Mouse (Mus musculus): ENCODE data around the gene Syn3.

DNA sequence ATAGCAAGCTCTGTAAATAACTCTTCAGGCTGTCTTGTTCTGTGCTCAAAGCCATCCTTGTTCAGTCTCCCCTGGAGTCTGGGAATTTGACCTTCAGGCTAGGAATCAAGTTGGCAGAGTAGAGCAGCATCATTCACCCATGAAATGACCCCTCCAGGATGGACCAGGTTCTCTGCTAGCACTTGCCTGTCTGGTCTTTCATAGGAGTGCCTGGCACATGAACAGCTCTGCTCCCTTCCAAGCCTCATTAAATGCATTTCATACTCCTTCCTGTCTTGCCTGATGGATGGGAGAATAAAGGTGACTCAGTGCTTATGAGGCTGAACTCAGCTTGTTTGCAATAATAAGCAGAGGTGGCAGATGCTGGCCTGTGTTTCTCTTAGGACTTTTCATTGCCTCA lies 394.7 kb downstream of the Syn3 start:
- TF ChIP-seq CTCF (conservative IDR thresholded peaks at IDR 0.05; ENCODE audit: insufficient read depth, insufficient read length, low read depth, low read length) (no peak), POLR2A (IDR thresholded peaks at IDR 0.05; ENCODE audit: low read depth, low read length) (no peak)
